Mouse (Mus musculus) limb, embryonic 15.5 days (tissue): ENCODE data around the gene Crybb2. TPM values are rescaled to one million over a fixed set of nuclear protein-coding genes. Genes with fewer than 3 reads are reported as not detected.
A peak's percentile ranks its signal among the peaks of the same experiment; 100 is the strongest.

Experiments used
- ATAC-seq: fragments of 200-750 bp; cut with Nextera tagmentation; 2 replicates; pipeline ENCODE4 v1.8.0; 2017; ENCODE audit warnings: low read depth, moderate TSS enrichment; ENCODE audit not compliant: insufficient number of reproducible peaks, low FRiP score, low TSS enrichment
- H3K27ac ChIP-seq: fragments of 300-500 bp; sonication (generic); 2 replicates; pipeline ENCODE4 v1.5.1; 2015; ENCODE audit warnings: moderate library complexity, mild to moderate bottlenecking, inconsistent platforms
- H3K27me3 ChIP-seq: fragments of 300-500 bp; sonication (generic); 2 replicates; pipeline ENCODE4 v1.6.1; 2015; ENCODE audit warnings: inconsistent platforms
- H3K36me3 ChIP-seq: fragments of 300-500 bp; sonication (generic); 2 replicates; pipeline ENCODE4 v1.6.1; 2015; ENCODE audit warnings: inconsistent platforms
- H3K4me1 ChIP-seq: fragments of 300-500 bp; sonication (generic); 2 replicates; pipeline ENCODE4 v1.6.1; 2015; ENCODE audit warnings: inconsistent platforms
- H3K4me2 ChIP-seq: fragments of 300-500 bp; sonication (generic); 2 replicates; pipeline ENCODE4 v1.6.1; 2015; ENCODE audit warnings: mild to moderate bottlenecking, inconsistent platforms
- H3K4me3 ChIP-seq: fragments of 300-500 bp; sonication (generic); 2 replicates; pipeline ENCODE4 v1.5.1; 2015; ENCODE audit warnings: mild to moderate bottlenecking, inconsistent platforms
- H3K9ac ChIP-seq: fragments of 300-500 bp; sonication (generic); 2 replicates; pipeline ENCODE4 v1.6.1; 2015; ENCODE audit warnings: inconsistent platforms
- H3K9me3 ChIP-seq: fragments of 300-500 bp; sonication (generic); 2 replicates; pipeline ENCODE4 v1.6.1; 2016; ENCODE audit warnings: inconsistent platforms
- WGBS: fragments of 180-500 bp; shearing (Covaris S2); methylation state at CpG from one replicate; pipeline ENCODE4 v1.1.7; 2015; 5-methylcytosine and 5-hydroxymethylcytosine counted together
- polyA plus RNA-seq: library from polyadenylated mRNA; unstranded; fragments of >200 nt; fragmentation: Nextera tagmentation; extraction: Ambion mirVana; gene quantifications from 2 replicates; pipeline ENCODE4 v1.2.1, GENCODE M21; 2015

The Crybb2 gene
- polyA plus RNA-seq, 1 experiment from 2014 or later: not detected

DNA sequence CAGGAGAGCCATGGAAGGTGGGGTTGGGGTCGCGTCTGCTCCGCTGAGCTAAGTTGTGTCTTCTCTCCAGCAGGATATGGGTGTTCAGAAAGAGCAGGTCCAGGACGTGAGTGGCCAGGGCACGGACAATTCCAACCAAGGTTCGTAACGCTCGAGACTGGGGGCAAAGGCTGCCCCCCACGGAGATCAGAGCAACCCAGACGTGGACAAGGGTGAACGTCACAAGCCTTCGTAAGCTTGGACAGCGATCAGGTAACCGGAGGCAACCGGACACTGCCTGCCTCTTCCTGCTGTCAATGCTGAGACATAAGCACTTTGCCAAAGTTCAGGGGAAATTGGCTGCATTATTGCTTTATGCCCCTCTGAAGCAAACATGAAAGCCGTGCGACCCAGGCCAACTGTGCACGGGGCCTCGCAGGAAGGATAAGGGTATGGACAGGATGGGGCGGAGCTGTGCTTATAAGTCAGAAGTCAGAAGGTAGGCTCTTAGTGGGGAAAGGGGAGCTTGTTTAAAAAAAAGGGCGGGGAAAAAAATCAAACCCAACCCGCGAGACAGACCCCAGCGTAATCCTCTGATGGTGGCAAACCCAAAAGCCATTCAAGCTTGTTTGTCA lies 20.3 kb upstream of the Crybb2 start:
- Histone ChIP-seq H3K4me1 (peaks cover 3% of the 10 kb centered on the region; the same call in 1 of the 2 replicates), H3K36me3 (peaks cover 37% of the 10 kb centered on the region), H3K9me3 (no peaks in the 10 kb centered on the region), H3K4me2 (no peak overlapping the region), H3K27me3 (no peaks in the 10 kb centered on the region), H3K27ac (no peak overlapping the region), H3K9ac (no peak overlapping the region), H3K4me3 (no peak overlapping the region)
- no peak for ATAC-seq
- WGBS: 85% methylated on average over 24 of the region's 24 CpGs

DNA sequence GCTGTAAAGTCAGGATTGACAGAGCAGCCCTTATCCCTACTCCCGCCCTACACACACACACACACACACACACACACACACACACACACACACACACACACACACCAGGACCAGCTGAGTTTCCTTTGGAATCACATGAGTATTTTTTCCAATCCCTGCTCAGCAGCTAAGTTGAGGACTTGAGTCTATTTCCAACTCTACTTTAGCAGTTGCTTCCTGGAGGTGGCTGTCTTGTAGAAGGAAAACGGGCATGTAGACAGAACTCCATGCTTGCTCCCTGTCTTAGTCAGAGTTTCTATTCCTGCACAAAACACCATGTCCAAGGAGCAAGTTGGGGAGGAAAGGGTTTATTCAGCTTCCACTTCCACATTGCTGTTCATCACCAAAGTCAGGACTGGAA lies 17.5 kb upstream of the Crybb2 start:
- H3K4me1 ChIP-seq: peaks cover 7% of the 10 kb centered on the region; the same call in 1 of the 2 replicates
- no peak overlapping the region for H3K4me3 ChIP-seq
- peaks cover 27% of the 10 kb centered on the region for H3K36me3 ChIP-seq
- H3K27me3 ChIP-seq: no peaks in the 10 kb centered on the region
- no peak overlapping the region for H3K4me2 ChIP-seq
- ATAC-seq: no peak
- H3K9ac ChIP-seq: no peak overlapping the region
- no peak overlapping the region for H3K27ac ChIP-seq
- WGBS: 67% methylated on average over 2 of the region's 2 CpGs
- H3K9me3 ChIP-seq: no peaks in the 10 kb centered on the region

DNA sequence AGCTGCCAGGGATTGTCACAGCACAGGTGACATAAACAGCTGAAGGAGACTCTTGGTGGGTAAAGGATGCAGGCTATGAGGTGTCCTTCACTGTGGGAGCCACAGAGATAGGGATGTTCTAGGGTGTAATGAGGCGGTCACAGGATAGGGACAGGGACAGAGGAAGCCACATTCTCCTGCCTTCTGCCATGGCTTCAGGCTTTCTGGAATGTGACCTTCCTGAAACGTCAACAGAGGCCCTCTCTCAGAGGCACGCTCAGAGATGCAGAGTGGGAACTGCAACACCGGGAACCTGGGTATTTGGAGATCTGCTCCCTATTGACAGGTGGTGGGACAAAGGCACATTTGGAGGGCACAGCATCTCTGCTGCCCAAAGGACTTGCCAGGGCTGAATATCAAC lies 17.1 kb upstream of the Crybb2 start:
- Histone ChIP-seq H3K27me3 (no peaks in the 10 kb centered on the region), H3K36me3 (peaks cover 22% of the 10 kb centered on the region), H3K27ac (no peak overlapping the region), H3K9me3 (no peaks in the 10 kb centered on the region), H3K9ac (no peak overlapping the region), H3K4me1 (peaks cover 8% of the 10 kb centered on the region; the same call in 1 of the 2 replicates), H3K4me3 (no peak overlapping the region), H3K4me2 (no peak overlapping the region)
- 63% methylated on average over 4 of the region's 4 CpGs for WGBS
- ATAC-seq: no peak

DNA sequence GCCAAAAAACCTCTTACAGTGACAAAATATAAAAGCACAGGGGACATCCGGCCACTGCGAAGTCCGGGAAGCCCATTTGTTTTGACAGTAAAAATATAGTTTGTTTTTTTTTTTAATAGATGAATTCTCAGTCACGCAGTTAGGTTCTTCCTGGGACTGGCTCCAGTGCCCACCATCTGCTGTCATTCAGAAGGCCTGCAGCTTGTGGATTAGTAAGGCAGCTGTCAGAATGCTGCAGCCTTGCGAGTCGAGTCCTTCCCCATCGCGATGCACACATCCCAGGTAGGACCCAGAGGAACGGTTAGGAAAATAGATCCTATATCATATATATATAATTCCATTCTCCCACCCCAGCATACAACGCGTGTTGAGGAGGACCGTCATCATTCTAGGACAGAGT lies 16.5 kb upstream of the Crybb2 start:
- Histone ChIP-seq H3K4me2 (no peak overlapping the region), H3K36me3 (peaks cover 17% of the 10 kb centered on the region), H3K9me3 (no peaks in the 10 kb centered on the region), H3K4me1 (peaks cover 8% of the 10 kb centered on the region; the same call in 1 of the 2 replicates), H3K4me3 (no peak overlapping the region), H3K9ac (no peak overlapping the region), H3K27ac (no peak overlapping the region), H3K27me3 (no peaks in the 10 kb centered on the region)
- WGBS: 79% methylated on average over 12 of the region's 12 CpGs
- ATAC-seq: no peak

DNA sequence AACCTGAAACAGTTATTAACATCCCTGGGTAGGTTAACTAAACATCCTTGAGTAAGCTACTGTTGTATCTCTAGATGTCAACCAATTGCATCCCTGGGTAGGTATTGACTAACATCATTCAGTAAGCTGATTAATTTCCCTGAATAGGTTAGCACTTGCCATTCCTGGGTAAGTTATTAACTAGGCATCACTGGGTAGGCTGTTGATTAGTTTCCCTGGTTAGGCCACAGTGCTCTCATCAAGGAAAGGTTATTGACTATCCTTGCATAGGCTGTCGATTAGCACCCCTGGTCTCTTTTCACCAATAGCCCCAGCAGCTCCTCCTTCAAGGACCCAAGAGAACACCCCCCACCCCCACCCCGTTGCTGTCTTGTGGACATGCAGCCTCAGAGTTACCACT lies 16.0 kb upstream of the Crybb2 start:
- H3K27me3 ChIP-seq: no peaks in the 10 kb centered on the region
- ATAC-seq: no peak
- no peak overlapping the region for H3K4me3 ChIP-seq
- H3K4me1 ChIP-seq: peaks cover 7% of the 10 kb centered on the region; the same call in 1 of the 2 replicates
- 68% methylated on average over 2 of the region's 2 CpGs for WGBS
- no peak overlapping the region for H3K9ac ChIP-seq
- no peaks in the 10 kb centered on the region for H3K9me3 ChIP-seq
- no peak overlapping the region for H3K4me2 ChIP-seq
- H3K27ac ChIP-seq: no peak overlapping the region
- peaks cover 13% of the 10 kb centered on the region for H3K36me3 ChIP-seq

GRCm38 (mm10) chr5:113084309-113084708 lies 14.4 kb upstream of the Crybb2 start:
- no peak for ATAC-seq
- Histone ChIP-seq H3K4me1 (0 out of 2 replicates have a peak, but pooled peaks cover 6% of the 10 kb centered on the region), H3K9me3 (no peaks in the 10 kb centered on the region), H3K36me3 (0 out of 2 replicates have a peak, but pooled peaks cover under 1% of the 10 kb centered on the region), H3K4me2 (no peak overlapping the region), H3K27me3 (no peaks in the 10 kb centered on the region), H3K9ac (no peak overlapping the region), H3K27ac (no peak overlapping the region), H3K4me3 (no peak overlapping the region)
- 77% methylated on average over 2 of the region's 2 CpGs for WGBS

DNA sequence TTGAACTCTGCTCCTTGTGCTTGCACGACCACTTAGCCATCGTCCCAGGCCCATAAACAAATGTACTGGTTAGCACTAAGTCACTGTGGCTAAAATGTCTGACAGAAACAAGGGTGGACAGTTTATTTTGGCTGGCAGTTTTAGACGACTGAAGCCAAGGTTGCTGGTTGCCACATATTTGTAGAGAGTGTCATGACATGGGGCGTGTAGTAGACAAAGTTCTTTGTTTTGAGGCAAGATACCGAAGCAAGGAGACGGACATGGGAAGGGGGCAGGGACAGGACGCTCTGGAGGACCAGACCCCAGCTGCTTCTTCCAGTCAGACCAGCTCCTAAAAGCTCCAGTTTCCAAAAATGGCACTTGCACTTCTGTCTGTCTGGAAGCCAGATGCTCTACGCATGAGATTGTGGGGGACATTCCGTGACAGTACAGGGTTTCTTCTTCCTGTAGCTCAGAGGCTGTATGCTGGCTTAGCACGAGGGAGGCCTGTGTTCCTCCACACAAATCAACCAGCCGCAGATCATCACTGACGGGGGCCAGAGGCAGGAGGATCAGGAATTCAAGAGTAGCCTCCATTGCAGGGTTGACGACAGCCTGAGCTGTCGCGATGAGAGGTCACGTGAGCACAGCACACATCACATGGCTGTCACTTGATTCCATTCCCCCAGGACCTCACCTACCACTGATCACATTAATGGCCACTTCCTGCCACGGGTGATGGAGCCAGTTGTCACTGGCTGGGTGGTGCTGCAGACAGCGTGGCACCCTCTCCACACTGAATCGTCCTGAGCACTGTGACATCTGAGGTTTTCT lies 12.6 kb upstream of the Crybb2 start:
- Histone ChIP-seq H3K36me3 (no peaks in the 10 kb centered on the region), H3K4me3 (no peak overlapping the region), H3K9ac (no peak overlapping the region), H3K27ac (no peak overlapping the region; the same call in 1 of the 2 replicates), H3K9me3 (no peaks in the 10 kb centered on the region), H3K4me2 (no peak overlapping the region), H3K27me3 (no peaks in the 10 kb centered on the region), H3K4me1 (0 out of 2 replicates have a peak, but pooled peaks cover 6% of the 10 kb centered on the region)
- peak; percentile 30; the same call in 1 of the 2 replicates for ATAC-seq
- 55% methylated on average over 19 of the region's 19 CpGs for WGBS

DNA sequence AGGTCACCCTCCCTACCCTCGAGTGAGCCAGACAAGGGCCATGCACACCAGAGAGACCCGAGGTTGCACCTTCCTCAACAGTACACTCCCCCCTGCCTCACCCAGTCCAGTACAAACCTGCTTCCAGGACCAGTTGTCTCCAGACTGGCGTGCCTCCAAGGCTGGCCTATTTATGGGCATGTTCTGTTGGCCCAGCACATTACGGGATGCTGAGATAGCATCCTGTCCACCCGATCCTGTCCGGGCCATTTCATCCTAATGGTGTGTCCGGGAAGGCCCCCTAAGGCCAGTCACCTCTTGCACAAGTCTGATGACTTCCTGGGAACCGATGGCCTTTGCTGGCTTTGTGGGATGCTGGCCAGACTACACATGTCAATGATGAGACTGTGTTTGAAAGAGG lies 11.5 kb upstream of the Crybb2 start, which contains the start of gene Crybb3:
Crybb3 (minus strand) TSS at position 146 of the 400 bp plus-strand sequence.
- ATAC-seq: no peak
- Histone ChIP-seq H3K27ac (no peak within 1 kb of the TSS), H3K4me1 (0 out of 2 replicates have a peak, but pooled peaks cover 6% of the 10 kb centered on the region), H3K9me3 (no peaks in the 10 kb centered on the region), H3K27me3 (no peaks in the 10 kb centered on the region), H3K4me2 (no peak within 1 kb of the TSS), H3K4me3 (no peak within 1 kb of the TSS), H3K9ac (no peak within 1 kb of the TSS), H3K36me3 (no peaks in the 10 kb centered on the region; the same call in 1 of the 2 replicates)
- 76% methylated on average over 8 of the region's 8 CpGs for WGBS

- no peak for ATAC-seq
- H3K27ac ChIP-seq: no peak overlapping the region
- 0 out of 2 replicates have a peak, but pooled peaks cover 6% of the 10 kb centered on the region for H3K4me1 ChIP-seq
- 0 out of 2 replicates have a peak, but pooled peaks cover under 1% of the 10 kb centered on the region for H3K27me3 ChIP-seq
- H3K9me3 ChIP-seq: no peaks in the 10 kb centered on the region
- WGBS: 88% methylated on average over 9 of the region's 9 CpGs
- no peak overlapping the region for H3K4me3 ChIP-seq
- H3K4me2 ChIP-seq: no peak overlapping the region
- no peaks in the 10 kb centered on the region; the same call in 1 of the 2 replicates for H3K36me3 ChIP-seq
- no peak overlapping the region for H3K9ac ChIP-seq
Observed at GRCm38 (mm10) chr5:113081020-113081419, 11.1 kb upstream of the Crybb2 start.

- Histone ChIP-seq H3K4me1 (0 out of 2 replicates have a peak, but pooled peaks cover 6% of the 10 kb centered on the region), H3K36me3 (no peaks in the 10 kb centered on the region; the same call in 1 of the 2 replicates), H3K27me3 (0 out of 2 replicates have a peak, but pooled peaks cover 4% of the 10 kb centered on the region), H3K4me2 (peak overlapping the region; percentile 30), H3K27ac (no peak overlapping the region), H3K4me3 (no peak overlapping the region), H3K9ac (no peak overlapping the region), H3K9me3 (no peaks in the 10 kb centered on the region)
- 26% methylated on average over 21 of the region's 21 CpGs for WGBS
- no peak for ATAC-seq
Observed at GRCm38 (mm10) chr5:113079783-113080182, 9.9 kb upstream of the Crybb2 start.

GRCm38 (mm10) chr5:113078686-113079085 lies 8.8 kb upstream of the Crybb2 start:
- 68% methylated on average over 5 of the region's 5 CpGs for whole genome bisulfite sequencing
- H3K4me2 ChIP-seq: no peak overlapping the region
- no peak for ATAC-seq
- no peak overlapping the region for H3K27ac ChIP-seq
- no peak overlapping the region for H3K4me3 ChIP-seq
- 0 out of 2 replicates have a peak, but pooled peaks cover 4% of the 10 kb centered on the region for H3K27me3 ChIP-seq
- no peaks in the 10 kb centered on the region for H3K9me3 ChIP-seq
- H3K36me3 ChIP-seq: no peaks in the 10 kb centered on the region; the same call in 1 of the 2 replicates
- H3K4me1 ChIP-seq: 0 out of 2 replicates have a peak, but pooled peaks cover 6% of the 10 kb centered on the region
- no peak overlapping the region for H3K9ac ChIP-seq

- no peak for ATAC-seq
- Histone ChIP-seq H3K27me3 (0 out of 2 replicates have a peak, but pooled peaks cover 5% of the 10 kb centered on the region), H3K9ac (no peak overlapping the region)
Observed at GRCm38 (mm10) chr5:113054308-113054707, 15.6 kb downstream of the Crybb2 start.

More at GRCm38 (mm10) chr5:113054308-113054707, 15.6 kb downstream of the Crybb2 start:
- H3K9me3 ChIP-seq: no peaks in the 10 kb centered on the region
- H3K27ac ChIP-seq: no peak overlapping the region
- no peak overlapping the region for H3K4me3 ChIP-seq
- no peaks in the 10 kb centered on the region for H3K36me3 ChIP-seq
- H3K4me1 ChIP-seq: no peaks in the 10 kb centered on the region
- WGBS: 3% methylated on average over 16 of the region's 16 CpGs
- no peak overlapping the region for H3K4me2 ChIP-seq
